Mouse (Mus musculus): Measurements from ENCODE around the gene Ube4b.

- peak; percentile 98 for TF ChIP-seq CTCF (IDR thresholded peaks at IDR 0.05)
- no peak for TF ChIP-seq EP300 (IDR thresholded peaks at IDR 0.05)
Measured at GRCm38 (mm10) chr4:149444964-149445701, 18.6 kb upstream of the Ube4b start.
